Mouse (Mus musculus) myocyte (in vitro differentiated cells): Measurements from ENCODE around the gene Abcb6.
A peak's percentile ranks its signal among the peaks of the same experiment; 100 is the strongest.

Experiments
- CEBPB ChIP-seq: IDR thresholded peaks from 2 replicates; pipeline ENCODE4 v1.6.1; 2011; ENCODE audit warnings: mild to moderate bottlenecking, moderate library complexity; ENCODE audit not compliant: poor library complexity, insufficient read depth, severe bottlenecking
- E2F4 ChIP-seq: IDR thresholded peaks from one replicate; pipeline ENCODE4 v1.6.1; 2011; ENCODE audit warnings: mild to moderate bottlenecking, control low read depth, moderate library complexity; ENCODE audit not compliant: insufficient read depth
- MAX ChIP-seq: IDR thresholded peaks from one replicate; pipeline ENCODE4 v1.6.1; 2011; ENCODE audit warnings: low read depth, mild to moderate bottlenecking, control low read depth
- MYOD1 ChIP-seq, 3 experiments: IDR thresholded peaks; one replicate each; pipeline ENCODE4 v1.6.1; 2011; ENCODE audit warnings: control low read depth in 2 of 3, low read depth in 2 of 3, mild to moderate bottlenecking in 2 of 3, moderate library complexity in 1 of 3; ENCODE audit not compliant: insufficient read length in 2 of 3, control insufficient read depth in 1 of 3
- MYOG ChIP-seq, 3 experiments: IDR thresholded peaks; one replicate each; pipeline ENCODE4 v1.6.1; 2011; ENCODE audit warnings: control low read depth in 2 of 3, low read depth in 2 of 3, mild to moderate bottlenecking in 2 of 3; ENCODE audit not compliant: insufficient read length in 2 of 3, control insufficient read depth in 1 of 3, insufficient read depth in 1 of 3
- POLR2A ChIP-seq: IDR thresholded peaks from one replicate; pipeline ENCODE4 v1.6.1; 2011; ENCODE audit warnings: low read depth, mild to moderate bottlenecking, control low read depth, moderate library complexity; ENCODE audit not compliant: insufficient read length
- POLR2AphosphoS2 ChIP-seq: IDR thresholded peaks from one replicate; pipeline ENCODE4 v1.6.1; 2011; ENCODE audit warnings: low read depth, control low read depth; ENCODE audit not compliant: insufficient read length
- REST ChIP-seq: IDR thresholded peaks from one replicate; pipeline ENCODE4 v1.6.1; 2011; ENCODE audit warnings: mild to moderate bottlenecking, control low read depth, moderate library complexity; ENCODE audit not compliant: insufficient read depth, insufficient read length
- TCF12 ChIP-seq: IDR thresholded peaks from one replicate; pipeline ENCODE4 v1.6.1; 2011; ENCODE audit warnings: mild to moderate bottlenecking, control low read depth; ENCODE audit not compliant: poor library complexity, insufficient read depth, severe bottlenecking
- USF1 ChIP-seq: IDR thresholded peaks from one replicate; pipeline ENCODE4 v1.6.1; 2011; ENCODE audit warnings: low read depth, mild to moderate bottlenecking, control low read depth, moderate library complexity

- TF ChIP-seq MAX (no peak), POLR2A (peak; percentile 90), E2F4 (no peak), POLR2AphosphoS2 (peak; percentile 76), USF1 (no peak), MYOG (IDR thresholded peaks at IDR 0.05; ENCODE audit: control insufficient read depth in 1 of 3, insufficient read depth in 1 of 3, insufficient read length in 2 of 3, low read depth in 2 of 3) (peak in 1 of 3 experiments; percentile 38), MYOD1 (IDR thresholded peaks at IDR 0.05; ENCODE audit: control insufficient read depth in 1 of 3, insufficient read length in 2 of 3, low read depth in 2 of 3) (peak in 1 of 3 experiments; percentile 19), TCF12 (no peak), REST (no peak), CEBPB (no peak)
Observed at GRCm38 (mm10) chr1:75141486-75142190, 38.6 kb downstream of the Abcb6 start.
